Mouse (Mus musculus): ENCODE measurements around the gene Plac1. TPM values are rescaled to one million over a fixed set of nuclear protein-coding genes. Genes with fewer than 3 reads are reported as not detected.

Plac1 gene
- total and polyA plus RNA-seq, 3 experiments: not detected

DNA sequence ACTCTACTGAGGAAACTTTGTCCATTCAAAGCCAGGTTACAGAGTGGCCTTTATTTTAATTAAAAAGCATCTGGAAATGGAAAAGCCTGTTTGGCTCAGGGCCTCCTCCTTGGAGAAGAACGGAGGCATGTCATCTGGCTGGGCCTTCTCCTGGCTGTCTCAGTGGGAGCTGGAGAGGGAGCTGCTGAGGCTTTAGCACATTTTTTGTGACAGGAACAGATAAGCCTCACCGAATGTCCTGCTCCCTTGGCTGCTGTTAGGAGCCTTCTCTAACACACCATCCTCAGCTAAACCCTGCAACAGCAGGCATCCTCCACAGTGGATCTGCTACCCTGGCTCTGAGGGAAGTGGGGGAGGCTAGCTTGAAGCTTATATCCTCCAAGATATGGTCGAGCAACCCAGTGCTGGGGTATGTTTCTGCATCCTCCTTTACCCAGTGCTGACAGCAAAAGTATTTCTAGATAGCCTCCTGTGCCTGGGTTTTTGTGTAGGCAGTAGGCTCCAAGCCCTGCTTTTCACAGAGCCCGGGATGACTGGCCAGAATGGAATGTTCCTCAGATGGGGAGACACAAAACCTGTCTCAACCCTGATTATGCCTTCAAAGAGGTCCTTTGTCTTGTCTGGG, 72.9 kb downstream of the Plac1 start:
- H3K9ac ChIP-seq (ENCODE audit: control insufficient read depth, low read depth, low read length, poor library complexity, severe bottlenecking): no peak overlapping the region
- no peak overlapping the region for H3K4me3 ChIP-seq (ENCODE audit: control insufficient read depth in 1 of 2, insufficient read depth in 1 of 2, low read depth in 2 of 2, low read length in 2 of 2)
- H3K27me3 ChIP-seq (ENCODE audit: control insufficient read depth in 1 of 2, insufficient read depth in 2 of 2, low read length in 2 of 2): no peaks in the 10 kb centered on the region
- DNase-seq (ENCODE audit: low read depth, low spot score): no peak
- H3K4me1 ChIP-seq (ENCODE audit: control insufficient read depth in 1 of 2, insufficient read depth in 2 of 2, low read length in 2 of 2): no peaks in the 10 kb centered on the region
- H3K79me2 ChIP-seq (ENCODE audit: control insufficient read depth, insufficient read depth, low read length, poor library complexity): no peaks in the 10 kb centered on the region
- no peaks in the 10 kb centered on the region for H3K36me3 ChIP-seq (ENCODE audit: control insufficient read depth in 1 of 2, insufficient read depth in 2 of 2, low read length in 2 of 2)
- no peak overlapping the region for H3K27ac ChIP-seq (ENCODE audit: control insufficient read depth, low read depth, low read length)
- H3K9me3 ChIP-seq (replicated peaks; ENCODE audit: insufficient read depth, low read length): no peaks in the 10 kb centered on the region
- TF ChIP-seq ELF1 (IDR thresholded peaks at IDR 0.05; ENCODE audit: low read depth, low read length) (no peak), GATA1 (IDR thresholded peaks at IDR 0.05; ENCODE audit: low read depth, low read length) (no peak), USF2 (IDR thresholded peaks at IDR 0.05; ENCODE audit: borderline replicate concordance in 1 of 2, insufficient read depth in 1 of 2, low read depth in 1 of 2, low read length in 2 of 2) (no peak), ZMIZ1 (IDR thresholded peaks at IDR 0.05; ENCODE audit: low read depth, low read length) (no peak), HCFC1 (IDR thresholded peaks at IDR 0.05; ENCODE audit: low read depth, low read length) (no peak)

DNA sequence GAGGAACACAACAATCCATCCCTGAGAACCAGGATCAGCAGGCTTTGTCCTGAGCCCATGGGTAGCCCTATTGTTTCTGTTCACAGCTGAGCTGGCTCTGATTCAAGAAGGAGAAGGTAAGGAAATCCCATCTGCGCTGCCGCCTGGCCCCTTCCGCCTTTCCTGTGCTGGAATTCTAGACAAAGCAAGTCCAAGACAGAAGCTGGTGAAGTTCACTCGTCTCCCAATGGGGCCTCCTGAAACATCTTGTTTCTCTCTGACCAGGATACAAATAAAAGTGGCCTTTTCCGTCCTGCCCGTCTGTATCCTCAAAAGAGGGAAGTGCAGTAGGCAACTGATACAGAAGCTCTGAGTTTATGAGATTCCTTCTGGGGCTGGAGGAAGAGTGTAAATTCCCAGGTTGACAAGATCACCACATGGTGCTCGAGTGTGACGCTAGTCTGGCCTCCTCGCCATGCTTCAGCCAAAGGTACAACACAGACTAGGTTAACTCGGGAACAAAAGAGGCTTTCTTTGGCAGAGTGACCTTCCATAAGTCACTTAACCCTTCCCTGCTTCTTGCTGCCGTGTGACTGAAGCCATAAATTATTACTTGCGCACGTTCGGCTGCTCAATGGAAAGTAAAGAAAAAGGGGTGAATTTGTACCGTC, 73.5 kb downstream of the Plac1 start:
- H3K27ac ChIP-seq (ENCODE audit: control insufficient read depth, low read depth, low read length): no peak overlapping the region
- H3K9me3 ChIP-seq (replicated peaks; ENCODE audit: insufficient read depth, low read length): no peaks in the 10 kb centered on the region

GRCm38 (mm10) chrX:53162589-53162988, 77.3 kb downstream of the Plac1 start:
- H3K4me3 ChIP-seq (ENCODE audit: control insufficient read depth in 1 of 2, insufficient read depth in 1 of 2, low read depth in 2 of 2, low read length in 2 of 2): no peak overlapping the region
- H3K36me3 ChIP-seq (ENCODE audit: control insufficient read depth in 1 of 2, insufficient read depth in 2 of 2, low read length in 2 of 2): no peaks in the 10 kb centered on the region
- no peak for TF ChIP-seq GATA1 (IDR thresholded peaks at IDR 0.05; ENCODE audit: low read depth, low read length)
- no peak for TF ChIP-seq BHLHE40 (IDR thresholded peaks at IDR 0.05; ENCODE audit: borderline replicate concordance, low read depth, low read length)
- no peak for TF ChIP-seq POLR2A (IDR thresholded peaks at IDR 0.05; ENCODE audit: control insufficient read depth in 1 of 2, insufficient read depth in 1 of 2, low read depth in 1 of 2, low read length in 2 of 2, poor library complexity in 1 of 2)
- no peak for TF ChIP-seq MYB (IDR thresholded peaks at IDR 0.05; ENCODE audit: low read depth, low read length)
- no peak for TF ChIP-seq POLR2AphosphoS2 (IDR thresholded peaks at IDR 0.05; ENCODE audit: low read length)
- no peak for TF ChIP-seq RAD21 (IDR thresholded peaks at IDR 0.05; ENCODE audit: low read depth, low read length)
- TF ChIP-seq SIN3A (IDR thresholded peaks at IDR 0.05; ENCODE audit: low read length): no peak
- TF ChIP-seq USF2 (IDR thresholded peaks at IDR 0.05; ENCODE audit: borderline replicate concordance in 1 of 2, insufficient read depth in 1 of 2, low read depth in 1 of 2, low read length in 2 of 2): no peak
- no peak for TF ChIP-seq NRF1 (IDR thresholded peaks at IDR 0.05; ENCODE audit: insufficient read depth, low read depth, low read length, poor library complexity, severe bottlenecking)
- no peak for TF ChIP-seq MYC (IDR thresholded peaks at IDR 0.05; ENCODE audit: low read depth, low read length)
- TF ChIP-seq ZMIZ1 (IDR thresholded peaks at IDR 0.05; ENCODE audit: low read depth, low read length): no peak
- no peak for TF ChIP-seq EP300 (IDR thresholded peaks at IDR 0.05; ENCODE audit: low read depth in 1 of 2, low read length in 2 of 2)
- TF ChIP-seq MAFK (IDR thresholded peaks at IDR 0.05; ENCODE audit: borderline replicate concordance, low read depth, low read length): no peak
- no peak for TF ChIP-seq MAX (IDR thresholded peaks at IDR 0.05; ENCODE audit: low read length)
- no peak for TF ChIP-seq USF1 (IDR thresholded peaks at IDR 0.05; ENCODE audit: low read depth, low read length)
- no peak for TF ChIP-seq ELF1 (IDR thresholded peaks at IDR 0.05; ENCODE audit: low read depth, low read length)
- no peak for TF ChIP-seq RCOR1 (IDR thresholded peaks at IDR 0.05; ENCODE audit: low read depth, low read length)
- no peak for TF ChIP-seq CHD2 (IDR thresholded peaks at IDR 0.05; ENCODE audit: low read length)
- no peak overlapping the region for H3K27ac ChIP-seq (ENCODE audit: control insufficient read depth, low read depth, low read length)
- H3K4me1 ChIP-seq (ENCODE audit: control insufficient read depth in 1 of 2, insufficient read depth in 2 of 2, low read length in 2 of 2): no peaks in the 10 kb centered on the region
- H3K27me3 ChIP-seq (ENCODE audit: control insufficient read depth in 1 of 2, insufficient read depth in 2 of 2, low read length in 2 of 2): no peaks in the 10 kb centered on the region
- H3K9me3 ChIP-seq (replicated peaks; ENCODE audit: insufficient read depth, low read length): no peaks in the 10 kb centered on the region
- H3K79me2 ChIP-seq (ENCODE audit: control insufficient read depth, insufficient read depth, low read length, poor library complexity): no peaks in the 10 kb centered on the region
- no peak for DNase-seq (ENCODE audit: low read depth, low spot score)
- H3K9ac ChIP-seq (ENCODE audit: control insufficient read depth, low read depth, low read length, poor library complexity, severe bottlenecking): no peak overlapping the region

More for the DNA sequence above, 73.5 kb downstream of the Plac1 start:
- Histone ChIP-seq H3K27me3 (ENCODE audit: control insufficient read depth in 1 of 2, insufficient read depth in 2 of 2, low read length in 2 of 2) (no peaks in the 10 kb centered on the region), H3K79me2 (ENCODE audit: control insufficient read depth, insufficient read depth, low read length, poor library complexity) (no peaks in the 10 kb centered on the region), H3K36me3 (ENCODE audit: control insufficient read depth in 1 of 2, insufficient read depth in 2 of 2, low read length in 2 of 2) (no peaks in the 10 kb centered on the region), H3K9ac (ENCODE audit: control insufficient read depth, low read depth, low read length, poor library complexity, severe bottlenecking) (no peak overlapping the region), H3K4me3 (ENCODE audit: control insufficient read depth in 1 of 2, insufficient read depth in 1 of 2, low read depth in 2 of 2, low read length in 2 of 2) (no peak overlapping the region), H3K4me1 (ENCODE audit: control insufficient read depth in 1 of 2, insufficient read depth in 2 of 2, low read length in 2 of 2) (no peaks in the 10 kb centered on the region)
- no peak for DNase-seq (ENCODE audit: low read depth, low spot score)
- no peak for TF ChIP-seq ZMIZ1 (IDR thresholded peaks at IDR 0.05; ENCODE audit: low read depth, low read length)
- no peak for TF ChIP-seq MAFK (IDR thresholded peaks at IDR 0.05; ENCODE audit: borderline replicate concordance, low read depth, low read length)
- TF ChIP-seq RAD21 (IDR thresholded peaks at IDR 0.05; ENCODE audit: low read depth, low read length): no peak
- TF ChIP-seq MYC (IDR thresholded peaks at IDR 0.05; ENCODE audit: low read depth, low read length): no peak
- no peak for TF ChIP-seq ZKSCAN1 (IDR thresholded peaks at IDR 0.05; ENCODE audit: low read depth, low read length)
